Mouse (Mus musculus) central nervous system, embryonic 18 days (tissue): Measurements from ENCODE around the gene Asic5. TPM values are rescaled to one million over a fixed set of nuclear protein-coding genes. Genes with fewer than 3 reads are reported as not detected.

Source experiments
- polyA plus RNA-seq: library from polyadenylated mRNA; depleted of rRNA; stranded (reverse); fragments of >200 nt; gene quantifications from 2 replicates; pipeline ENCODE4 v1.2.3, GENCODE M21; 2012; rRNA removed

Gene Asic5
- polyA plus RNA-seq: 0.05 TPM in 1 of 2 replicates, not detected in the other

GRCm38 (mm10) chr3:81981990-81982389 is at the start of gene Asic5:
Asic5 (plus strand) TSS chr3:81982290.

DNA sequence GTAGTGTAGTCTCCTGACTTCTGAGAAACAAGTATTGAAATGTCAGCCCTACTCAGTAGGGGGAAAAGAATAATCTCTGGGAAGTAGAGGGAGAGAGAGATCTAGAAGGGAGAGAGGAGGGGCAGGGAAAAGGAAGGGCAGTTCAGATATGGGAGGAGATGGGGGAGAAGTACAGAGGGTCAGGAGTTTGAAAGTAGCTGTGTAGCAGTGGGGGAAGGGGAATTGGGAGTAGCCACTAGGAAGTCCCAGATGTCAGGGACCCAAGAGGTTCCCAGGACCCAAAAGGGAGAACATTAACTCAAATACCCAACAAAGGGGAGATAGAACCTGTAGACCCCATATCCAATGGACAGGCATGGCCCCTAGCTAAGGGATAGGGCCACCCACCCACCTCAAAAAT is 6.0 kb upstream of the Asic5 start, which contains the start of gene Tdo2:
Gene Tdo2 (minus strand): TSS at position 101 of the 400 bp plus-strand sequence.

Other genes with a start within 250 kb of the Asic5 start
- 5.4 and 6.5 TPM in 2 replicates for gene Ctso, start 49.7 kb upstream of the Asic5 start, polyA plus RNA-seq
- 0.62 and 3.6 TPM in 2 replicates for gene Tdo2, start 6.1 kb upstream of the Asic5 start, polyA plus RNA-seq
- gene Gucy1b1, start 92.4 kb downstream of the Asic5 start, polyA plus RNA-seq: 84.1 and 94.7 TPM in 2 replicates
- 51.7 and 67.3 TPM in 2 replicates for gene Gucy1a1, start 163.5 kb downstream of the Asic5 start, polyA plus RNA-seq